Mouse (Mus musculus): ENCODE data around the gene Ackr4. TPM values are rescaled to one million over a fixed set of nuclear protein-coding genes. Genes with fewer than 3 reads are reported as not detected.

Gene Ackr4
- polyA plus RNA-seq, 1 experiment from 2014 or later = 1.3 TPM

GRCm38 (mm10) chr9:104123622-104124021 lies 3.1 kb downstream of the Ackr4 start:
- 8% methylated on average over 5 of the region's 5 CpGs for WGBS
- no peak overlapping the region; the same call in 1 of the 2 replicates for H3K4me2 ChIP-seq (replicated peaks; ENCODE audit: low read depth, low read length)
- peak overlapping the region; percentile 85; the same call in 1 of the 2 replicates for H3K27ac ChIP-seq (ENCODE audit: low read depth, low read length)

DNA sequence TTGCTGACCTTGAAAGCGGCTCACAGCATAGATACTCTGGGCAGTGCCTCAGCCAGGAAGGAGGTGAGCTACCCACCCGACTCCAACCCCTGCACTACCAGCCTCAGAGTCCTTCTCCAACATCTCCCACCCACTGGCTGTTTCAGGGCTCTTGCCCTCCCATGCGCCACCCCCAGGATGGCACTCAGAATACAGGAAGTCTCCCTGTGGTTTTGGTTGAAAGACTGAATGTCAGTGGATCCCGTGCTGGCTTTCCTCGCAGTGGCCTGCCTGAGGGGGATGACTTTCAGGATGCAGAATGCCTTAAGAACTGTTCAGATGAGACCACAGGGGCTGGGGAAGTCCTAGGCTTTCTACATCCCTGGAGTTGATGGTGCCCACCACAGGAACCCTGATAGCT lies 3.6 kb downstream of the Ackr4 start:
- WGBS = 23% methylated on average over 5 of the region's 5 CpGs

More at GRCm38 (mm10) chr9:104123622-104124021, 3.1 kb downstream of the Ackr4 start:
- H3K27me3 ChIP-seq (ENCODE audit: control insufficient read depth, insufficient read depth, low read length) = no peaks in the 10 kb centered on the region
- peaks cover 19% of the 10 kb centered on the region for H3K4me1 ChIP-seq (ENCODE audit: control insufficient read depth, insufficient read depth, low read length)
- no peaks in the 10 kb centered on the region for H3K9me3 ChIP-seq (ENCODE audit: control insufficient read depth, low read length)
- ATAC-seq (ENCODE audit: low FRiP score, low TSS enrichment) = peak; percentile 80
- H3K36me3 ChIP-seq (ENCODE audit: control insufficient read depth, insufficient read depth, low read length) = no peaks in the 10 kb centered on the region
- H3K9ac ChIP-seq (ENCODE audit: low read depth, low read length) = no peak overlapping the region
- no peak overlapping the region for H3K4me3 ChIP-seq (ENCODE audit: low read length)

DNA sequence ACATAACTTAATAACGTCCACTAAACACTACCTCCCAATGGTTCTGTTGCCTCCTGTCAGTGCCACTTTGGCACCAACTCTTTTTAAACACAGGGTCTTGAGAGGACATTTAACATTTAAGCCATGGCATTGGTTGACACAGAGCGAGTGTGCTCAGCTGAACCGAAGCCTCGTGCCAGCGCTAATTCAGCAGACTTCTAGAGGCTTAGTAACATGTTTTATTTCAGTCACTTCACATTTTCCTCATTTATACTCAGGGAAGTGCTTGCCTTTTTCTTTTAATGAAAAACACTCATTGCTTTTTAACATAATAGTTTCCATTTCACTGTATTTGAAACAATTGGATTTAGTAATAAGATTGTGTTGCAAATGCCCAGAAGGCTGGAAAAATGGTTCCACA lies 17.6 kb downstream of the Ackr4 start:
- 96% methylated on average over 5 of the region's 5 CpGs for WGBS
- H3K9me3 ChIP-seq (ENCODE audit: control insufficient read depth, low read length) = peaks cover 8% of the 10 kb centered on the region
- no peaks in the 10 kb centered on the region for H3K36me3 ChIP-seq (ENCODE audit: control insufficient read depth, insufficient read depth, low read length)
- no peak overlapping the region for H3K9ac ChIP-seq (ENCODE audit: low read depth, low read length)
- H3K27ac ChIP-seq (ENCODE audit: low read depth, low read length) = no peak overlapping the region
- H3K4me1 ChIP-seq (ENCODE audit: control insufficient read depth, insufficient read depth, low read length) = no peaks in the 10 kb centered on the region
- H3K4me3 ChIP-seq (ENCODE audit: low read length) = no peak overlapping the region
- no peak overlapping the region for H3K4me2 ChIP-seq (replicated peaks; ENCODE audit: low read depth, low read length)
- no peak for ATAC-seq (ENCODE audit: low FRiP score, low TSS enrichment)
- H3K27me3 ChIP-seq (ENCODE audit: control insufficient read depth, insufficient read depth, low read length) = no peaks in the 10 kb centered on the region

More for the DNA sequence above, 3.6 kb downstream of the Ackr4 start:
- Histone ChIP-seq H3K4me2 (replicated peaks; ENCODE audit: low read depth, low read length) (no peak overlapping the region), H3K9ac (ENCODE audit: low read depth, low read length) (no peak overlapping the region), H3K27ac (ENCODE audit: low read depth, low read length) (peak overlapping the region; percentile 85; the same call in 1 of the 2 replicates), H3K4me3 (ENCODE audit: low read length) (no peak overlapping the region), H3K4me1 (ENCODE audit: control insufficient read depth, insufficient read depth, low read length) (peaks cover 19% of the 10 kb centered on the region), H3K36me3 (ENCODE audit: control insufficient read depth, insufficient read depth, low read length) (no peaks in the 10 kb centered on the region), H3K27me3 (ENCODE audit: control insufficient read depth, insufficient read depth, low read length) (no peaks in the 10 kb centered on the region), H3K9me3 (ENCODE audit: control insufficient read depth, low read length) (no peaks in the 10 kb centered on the region)
- peak; percentile 36; the same call in 1 of the 2 replicates for ATAC-seq (ENCODE audit: low FRiP score, low TSS enrichment)

DNA sequence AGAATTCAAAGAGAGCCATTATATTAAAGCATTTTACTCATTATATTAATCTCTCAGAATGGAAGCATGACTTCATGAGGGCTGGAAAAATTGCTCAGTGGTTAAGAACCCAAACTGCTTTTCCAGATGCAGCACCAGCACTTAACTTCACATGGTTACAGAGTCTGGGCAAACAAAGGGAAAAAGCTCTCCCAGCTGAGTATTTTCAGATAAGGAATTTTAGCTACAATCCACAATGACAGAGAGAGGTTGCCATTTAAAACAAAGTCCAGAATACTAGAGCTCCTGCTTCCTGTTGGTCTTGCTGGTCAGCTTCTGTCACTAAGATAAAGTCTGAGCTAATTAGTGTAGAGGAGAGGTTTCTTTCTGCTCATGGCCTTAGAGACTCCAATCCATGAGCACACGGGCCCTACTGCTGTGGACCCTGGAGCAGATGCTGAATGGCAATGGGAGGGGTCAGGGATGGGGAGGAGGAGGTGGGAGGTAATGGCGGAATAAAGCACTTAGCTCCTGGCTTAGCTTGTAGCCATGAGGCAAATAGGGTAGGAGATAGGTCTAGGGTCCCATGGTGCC lies 18.1 kb downstream of the Ackr4 start:
- Histone ChIP-seq H3K27ac (ENCODE audit: low read depth, low read length) (no peak overlapping the region), H3K4me1 (ENCODE audit: control insufficient read depth, insufficient read depth, low read length) (no peaks in the 10 kb centered on the region), H3K4me3 (ENCODE audit: low read length) (no peak overlapping the region), H3K27me3 (ENCODE audit: control insufficient read depth, insufficient read depth, low read length) (no peaks in the 10 kb centered on the region), H3K9ac (ENCODE audit: low read depth, low read length) (no peak overlapping the region), H3K36me3 (ENCODE audit: control insufficient read depth, insufficient read depth, low read length) (no peaks in the 10 kb centered on the region), H3K9me3 (ENCODE audit: control insufficient read depth, low read length) (peaks cover 8% of the 10 kb centered on the region), H3K4me2 (replicated peaks; ENCODE audit: low read depth, low read length) (no peak overlapping the region)
- WGBS = 81% methylated on average over 2 of the region's 2 CpGs
- ATAC-seq (ENCODE audit: low FRiP score, low TSS enrichment) = no peak

GRCm38 (mm10) chr9:104107482-104107881 lies 19.3 kb downstream of the Ackr4 start:
- no peaks in the 10 kb centered on the region for H3K36me3 ChIP-seq (ENCODE audit: control insufficient read depth, insufficient read depth, low read length)
- H3K4me2 ChIP-seq (replicated peaks; ENCODE audit: low read depth, low read length) = no peak overlapping the region
- H3K4me3 ChIP-seq (ENCODE audit: low read length) = no peak overlapping the region
- ATAC-seq (ENCODE audit: low FRiP score, low TSS enrichment) = peak; percentile 16; the same call in 1 of the 2 replicates
- H3K9me3 ChIP-seq (ENCODE audit: control insufficient read depth, low read length) = peaks cover 8% of the 10 kb centered on the region
- 57% methylated on average over 6 of the region's 6 CpGs for WGBS
- H3K4me1 ChIP-seq (ENCODE audit: control insufficient read depth, insufficient read depth, low read length) = peaks cover under 1% of the 10 kb centered on the region; the same call in 1 of the 2 replicates
- H3K27ac ChIP-seq (ENCODE audit: low read depth, low read length) = no peak overlapping the region
- no peaks in the 10 kb centered on the region for H3K27me3 ChIP-seq (ENCODE audit: control insufficient read depth, insufficient read depth, low read length)
- H3K9ac ChIP-seq (ENCODE audit: low read depth, low read length) = no peak overlapping the region

GRCm38 (mm10) chr9:104106930-104107329 lies 19.8 kb downstream of the Ackr4 start:
- no peak for ATAC-seq (ENCODE audit: low FRiP score, low TSS enrichment)
- Histone ChIP-seq H3K27ac (ENCODE audit: low read depth, low read length) (no peak overlapping the region), H3K4me1 (ENCODE audit: control insufficient read depth, insufficient read depth, low read length) (peaks cover 3% of the 10 kb centered on the region; the same call in 1 of the 2 replicates), H3K4me2 (replicated peaks; ENCODE audit: low read depth, low read length) (no peak overlapping the region), H3K36me3 (ENCODE audit: control insufficient read depth, insufficient read depth, low read length) (no peaks in the 10 kb centered on the region), H3K9ac (ENCODE audit: low read depth, low read length) (no peak overlapping the region), H3K27me3 (ENCODE audit: control insufficient read depth, insufficient read depth, low read length) (no peaks in the 10 kb centered on the region), H3K9me3 (ENCODE audit: control insufficient read depth, low read length) (peaks cover 7% of the 10 kb centered on the region), H3K4me3 (ENCODE audit: low read length) (no peak overlapping the region)
- WGBS = 76% methylated on average over 9 of the region's 9 CpGs

- ATAC-seq (ENCODE audit: low FRiP score, low TSS enrichment) = no peak
These were observed 21.7 kb downstream of the Ackr4 start for GRCm38 (mm10) chr9:104104986-104105385.

DNA sequence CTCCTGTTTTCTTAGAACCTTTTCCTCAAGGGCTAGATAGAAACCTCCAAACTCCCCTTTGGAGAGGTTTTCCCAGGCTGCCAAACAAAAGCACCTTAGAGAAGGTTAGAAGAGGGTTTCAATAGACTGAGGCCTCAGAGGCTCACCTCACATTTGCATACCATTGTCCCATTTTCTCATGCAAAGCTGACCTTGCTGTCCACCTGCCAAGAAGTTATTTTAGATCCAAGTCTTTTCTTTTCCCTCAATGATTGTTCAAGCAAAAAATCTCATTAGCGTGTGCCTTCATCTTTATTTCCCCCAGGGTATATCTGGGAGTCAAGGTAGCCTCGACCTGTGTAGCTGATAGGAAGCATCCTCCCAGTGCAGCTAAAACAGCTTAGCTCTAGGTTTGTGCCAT lies 23.8 kb downstream of the Ackr4 start:
- 39% methylated on average over 2 of the region's 2 CpGs for WGBS
- H3K9me3 ChIP-seq (ENCODE audit: control insufficient read depth, low read length) = no peaks in the 10 kb centered on the region
- H3K9ac ChIP-seq (ENCODE audit: low read depth, low read length) = no peak overlapping the region
- no peaks in the 10 kb centered on the region for H3K27me3 ChIP-seq (ENCODE audit: control insufficient read depth, insufficient read depth, low read length)
- no peak overlapping the region for H3K4me3 ChIP-seq (ENCODE audit: low read length)
- no peak overlapping the region for H3K4me2 ChIP-seq (replicated peaks; ENCODE audit: low read depth, low read length)
- H3K4me1 ChIP-seq (ENCODE audit: control insufficient read depth, insufficient read depth, low read length) = peaks cover 3% of the 10 kb centered on the region; the same call in 1 of the 2 replicates
- H3K27ac ChIP-seq (ENCODE audit: low read depth, low read length) = no peak overlapping the region
- no peak for ATAC-seq (ENCODE audit: low FRiP score, low TSS enrichment)
- H3K36me3 ChIP-seq (ENCODE audit: control insufficient read depth, insufficient read depth, low read length) = no peaks in the 10 kb centered on the region

More at GRCm38 (mm10) chr9:104104986-104105385, 21.7 kb downstream of the Ackr4 start:
- Histone ChIP-seq H3K9ac (ENCODE audit: low read depth, low read length) (no peak overlapping the region), H3K4me1 (ENCODE audit: control insufficient read depth, insufficient read depth, low read length) (peaks cover 3% of the 10 kb centered on the region; the same call in 1 of the 2 replicates), H3K36me3 (ENCODE audit: control insufficient read depth, insufficient read depth, low read length) (no peaks in the 10 kb centered on the region), H3K27ac (ENCODE audit: low read depth, low read length) (no peak overlapping the region), H3K27me3 (ENCODE audit: control insufficient read depth, insufficient read depth, low read length) (no peaks in the 10 kb centered on the region), H3K4me2 (replicated peaks; ENCODE audit: low read depth, low read length) (no peak overlapping the region), H3K4me3 (ENCODE audit: low read length) (no peak overlapping the region), H3K9me3 (ENCODE audit: control insufficient read depth, low read length) (no peaks in the 10 kb centered on the region)
- WGBS = 89% methylated on average over 2 of the region's 2 CpGs

- WGBS = 41% methylated on average over 6 of the region's 6 CpGs
- ATAC-seq (ENCODE audit: low FRiP score, low TSS enrichment) = no peak
- no peak overlapping the region for H3K27ac ChIP-seq (ENCODE audit: low read depth, low read length)
These were observed 24.4 kb downstream of the Ackr4 start for GRCm38 (mm10) chr9:104102301-104102700.

More at GRCm38 (mm10) chr9:104102301-104102700, 24.4 kb downstream of the Ackr4 start:
- Histone ChIP-seq H3K9ac (ENCODE audit: low read depth, low read length) (no peak overlapping the region), H3K4me1 (ENCODE audit: control insufficient read depth, insufficient read depth, low read length) (peaks cover 3% of the 10 kb centered on the region; the same call in 1 of the 2 replicates), H3K4me3 (ENCODE audit: low read length) (no peak overlapping the region), H3K4me2 (replicated peaks; ENCODE audit: low read depth, low read length) (no peak overlapping the region), H3K9me3 (ENCODE audit: control insufficient read depth, low read length) (no peaks in the 10 kb centered on the region), H3K27me3 (ENCODE audit: control insufficient read depth, insufficient read depth, low read length) (no peaks in the 10 kb centered on the region), H3K36me3 (ENCODE audit: control insufficient read depth, insufficient read depth, low read length) (no peaks in the 10 kb centered on the region)

All from kidney, embryonic 14.5 days (tissue).